Mouse (Mus musculus): ENCODE measurements at regions not wholly inside any gene's neighbourhood (a gene's known extent, or its start where the extent isn't known, plus 50 kb on each side); places are given as distances from the start of the nearest gene placed in this dataset.

- DNase-seq, result peak; percentile 8 to 16
These were observed 176.6 kb upstream of the Egflam start for GRCm38 (mm10) chr15:7574811-7575210.

- no peak for DNase-seq
These were observed 180.2 kb upstream of the Egflam start for GRCm38 (mm10) chr15:7578439-7578838.

- DNase-seq, result no peak
These were observed 189.0 kb upstream of the Egflam start for GRCm38 (mm10) chr15:7587210-7587609.

GRCm38 (mm10) chr15:7591486-7591885 lies 193.3 kb upstream of the Egflam start:
- DNase-seq, result no peak

- DNase-seq, result no peak
These were observed 199.1 kb upstream of the Egflam start for GRCm38 (mm10) chr15:7597335-7597734.

GRCm38 (mm10) chr15:7597805-7598204 lies 199.6 kb upstream of the Egflam start:
- DNase-seq, result no peak

GRCm38 (mm10) chr15:7601540-7601939 lies 203.3 kb upstream of the Egflam start:
- DNase-seq, result no peak

- no peak for DNase-seq
These were observed 205.8 kb upstream of the Gdnf start for GRCm38 (mm10) chr15:7604847-7605246.

GRCm38 (mm10) chr15:7617954-7618353 lies 192.7 kb upstream of the Gdnf start:
- DNase-seq, result no peak

- peak; percentile 3 to 9 for DNase-seq
These were observed 187.6 kb upstream of the Gdnf start for GRCm38 (mm10) chr15:7623026-7623425.

GRCm38 (mm10) chr15:7624689-7625472 lies 185.8 kb upstream of the Gdnf start:
- no peak for DNase-seq

GRCm38 (mm10) chr15:7629826-7630225 lies 180.8 kb upstream of the Gdnf start:
- no peak for DNase-seq

GRCm38 (mm10) chr15:7635234-7635633 lies 175.4 kb upstream of the Gdnf start:
- DNase-seq, result no peak

- DNase-seq, result no peak
These were observed 171.2 kb upstream of the Gdnf start for GRCm38 (mm10) chr15:7639444-7639843.

GRCm38 (mm10) chr15:7642075-7642474 lies 168.6 kb upstream of the Gdnf start:
- peak in 1 of 2 experiments; percentile 31 for DNase-seq

GRCm38 (mm10) chr15:7650705-7651104 lies 159.9 kb upstream of the Gdnf start:
- no peak for DNase-seq

- DNase-seq, result peak in 1 of 2 experiments; percentile 7
These were observed 146.8 kb upstream of the Gdnf start for GRCm38 (mm10) chr15:7663888-7664287.

GRCm38 (mm10) chr15:7669631-7670030 lies 141.0 kb upstream of the Gdnf start:
- no peak for DNase-seq

GRCm38 (mm10) chr15:7676970-7677369 lies 133.7 kb upstream of the Gdnf start:
- no peak for DNase-seq

GRCm38 (mm10) chr15:7678711-7679110 lies 131.9 kb upstream of the Gdnf start:
- DNase-seq, result no peak

GRCm38 (mm10) chr15:7681011-7681410 lies 129.6 kb upstream of the Gdnf start:
- DNase-seq, result no peak

GRCm38 (mm10) chr15:7683235-7683974 lies 127.2 kb upstream of the Gdnf start:
- DNase-seq, result no peak

- no peak for DNase-seq
These were observed 119.4 kb upstream of the Gdnf start for GRCm38 (mm10) chr15:7691251-7691650.

- no peak for DNase-seq
These were observed 118.5 kb upstream of the Gdnf start for GRCm38 (mm10) chr15:7692096-7692495.
